Mouse (Mus musculus) layer of hippocampus, postnatal 25 days (tissue): ENCODE data around the gene Ralgapb. TPM values are rescaled to one million over a fixed set of nuclear protein-coding genes. Genes with fewer than 3 reads are reported as not detected.

Source experiments
- DNase-seq, 2 experiments: peaks; one replicate each; pipeline ENCODE4 v3.0.0; 2022; ENCODE audit warnings: mixed read lengths in 2 of 2, low spot score in 1 of 2; ENCODE audit errors: extremely low spot score in 1 of 2
- total RNA-seq, 2 experiments: library from RNA; stranded (reverse); gene quantifications; 2 replicates each; pipeline ENCODE4 v1.2.3; 2021

The Ralgapb gene
- total RNA-seq: 10 to 100 TPM; 87.2 to 87.6 TPM

DNA sequence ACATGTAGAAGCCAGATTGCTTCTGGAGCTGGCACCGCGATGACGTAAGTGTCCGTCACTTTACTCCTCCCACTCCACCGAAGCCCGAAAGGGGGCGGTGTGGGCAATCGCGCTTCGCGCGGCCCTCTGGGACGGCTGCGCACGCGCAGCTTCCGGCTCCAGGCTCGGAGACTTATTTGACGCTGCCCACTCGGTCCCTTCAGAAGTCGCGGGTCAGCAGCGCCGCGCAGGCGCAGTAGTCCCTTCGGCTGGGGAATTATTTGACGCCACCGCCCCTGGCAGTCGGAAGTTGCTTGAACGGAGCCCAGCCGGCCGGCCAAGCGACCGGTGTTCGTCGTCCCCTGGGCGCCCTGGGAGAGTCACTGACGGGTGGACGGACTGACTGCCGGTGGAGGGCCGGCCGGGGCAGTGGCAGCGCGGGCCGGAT lies at the start of gene Ralgapb:
Ralgapb (plus strand) TSS at position 254 of the 427 bp plus-strand sequence.
- peak; percentile 99 for DNase-seq

DNA sequence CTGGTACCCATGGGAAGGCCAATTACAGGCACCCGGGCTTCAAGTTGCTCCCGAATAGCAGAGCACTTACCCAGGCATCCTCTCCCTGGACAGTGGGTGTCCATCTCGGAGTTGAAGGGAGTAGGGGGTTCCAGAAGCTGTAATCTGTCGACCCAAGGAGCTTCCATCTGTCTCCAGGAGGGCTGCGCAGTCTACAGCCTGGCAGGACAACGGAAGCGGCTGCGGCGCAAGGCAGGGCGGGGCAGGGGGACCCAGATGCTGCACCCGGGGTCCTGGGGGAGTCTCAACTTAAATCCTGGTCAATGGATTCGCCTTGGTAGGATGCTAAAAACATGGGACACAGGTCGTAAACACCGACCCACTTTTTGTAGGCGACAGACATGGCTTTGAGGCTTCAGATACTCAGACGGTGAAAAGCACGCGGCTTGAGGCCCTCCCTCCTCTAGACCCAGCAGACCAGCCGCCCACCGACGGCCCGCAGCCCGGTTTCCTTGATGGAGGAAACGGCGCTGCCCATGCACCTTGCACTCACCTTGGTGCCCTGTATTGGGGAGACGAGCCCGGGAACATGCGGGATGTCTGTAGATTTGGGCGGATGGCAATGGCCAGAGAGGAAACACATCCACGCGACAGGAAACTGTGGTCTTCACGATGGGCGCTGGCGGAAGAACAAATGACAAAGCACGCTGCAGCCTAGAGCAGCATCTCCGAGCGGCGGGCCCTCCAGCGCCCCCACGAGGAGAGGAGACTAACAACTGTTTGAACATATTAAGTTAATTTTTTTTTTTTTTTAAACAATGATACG lies 48.6 kb upstream of the Ralgapb start:
- DNase-seq: peak; percentile 73 to 84

DNA sequence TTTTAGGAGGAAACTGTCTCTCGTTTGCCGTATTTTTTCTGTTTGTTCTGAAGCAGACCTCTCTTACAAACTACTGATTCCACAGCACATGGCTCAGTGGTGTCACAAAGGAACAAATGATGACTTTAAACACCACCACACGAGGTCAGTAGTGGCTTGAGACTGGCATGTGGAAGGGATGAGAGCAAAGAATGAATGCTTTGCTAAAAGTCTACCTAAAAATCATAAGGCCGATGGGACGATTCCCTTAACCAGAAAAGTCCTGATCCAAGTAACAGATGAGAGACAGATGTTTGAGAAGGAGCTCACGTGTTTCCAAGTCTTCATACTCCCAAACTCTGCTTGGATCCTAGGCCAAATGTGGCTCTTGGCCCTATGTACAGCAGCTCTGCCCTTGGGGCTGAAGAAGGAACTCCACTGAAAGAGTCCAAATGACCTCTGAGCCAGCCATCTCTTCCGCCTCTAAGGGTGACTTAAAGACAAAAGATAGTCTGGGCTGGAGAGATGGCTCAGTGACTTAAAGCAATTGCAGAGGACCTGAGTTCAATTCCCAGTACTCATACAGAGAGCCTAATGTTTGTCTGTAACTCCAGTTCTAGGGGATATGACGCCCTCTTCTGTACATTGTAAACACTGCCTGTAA lies 47.8 kb upstream of the Ralgapb start:
- DNase-seq: no peak

DNA sequence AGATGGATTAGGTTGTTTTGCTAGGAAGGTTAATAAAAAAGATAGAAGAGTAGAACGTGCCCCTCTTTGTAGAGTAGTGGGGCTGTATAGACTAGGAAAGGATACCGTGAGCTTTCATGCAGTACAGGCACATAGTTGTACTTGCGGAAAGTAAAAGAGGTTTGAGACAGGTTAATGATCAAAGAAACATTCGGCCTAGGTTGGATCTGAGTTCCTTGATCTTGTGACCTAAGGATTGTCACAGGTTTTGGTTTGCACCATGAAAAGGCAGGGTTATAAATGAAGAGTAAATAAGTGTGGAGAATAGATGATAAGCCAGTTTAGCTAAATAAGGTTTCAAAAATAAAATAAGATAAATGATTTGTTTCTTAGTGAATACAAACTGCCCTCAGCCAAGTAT lies 45.5 kb upstream of the Ralgapb start:
- no peak for DNase-seq

DNA sequence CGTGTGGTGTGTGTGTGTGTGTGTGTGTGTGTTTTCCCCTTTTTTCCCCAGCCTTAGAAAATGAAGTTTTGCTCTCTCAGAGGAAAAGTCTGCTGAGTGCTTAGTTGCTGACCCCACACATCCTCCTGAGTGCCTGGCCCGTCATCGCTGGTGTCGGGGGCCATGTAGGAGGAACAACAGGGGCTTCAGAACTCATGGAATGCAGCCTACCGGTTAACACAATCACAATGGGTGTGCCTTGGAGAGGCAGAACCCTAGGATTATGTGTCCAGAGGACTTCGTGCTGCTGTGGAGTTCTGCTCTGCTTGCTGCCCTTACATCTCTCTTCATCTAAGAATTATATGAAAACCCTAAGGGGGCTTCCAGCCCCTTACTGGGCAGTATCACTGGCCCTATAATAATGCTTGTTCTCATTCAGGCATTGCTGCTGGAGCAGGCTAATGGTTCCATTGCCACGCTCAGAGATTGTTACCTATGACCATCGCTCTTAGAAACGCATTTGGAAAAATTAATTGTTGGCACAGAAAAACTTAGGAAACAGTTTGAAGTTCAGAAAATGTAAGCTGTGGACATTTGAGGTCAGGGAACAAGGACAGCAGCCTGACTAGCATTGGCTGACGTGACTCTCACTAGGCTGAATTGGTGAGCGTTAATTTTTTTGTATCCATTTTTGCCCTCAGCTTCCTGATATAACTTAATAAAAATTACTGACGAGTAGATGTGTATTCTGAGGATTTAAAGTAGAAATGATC lies 44.4 kb upstream of the Ralgapb start:
- no peak for DNase-seq

DNA sequence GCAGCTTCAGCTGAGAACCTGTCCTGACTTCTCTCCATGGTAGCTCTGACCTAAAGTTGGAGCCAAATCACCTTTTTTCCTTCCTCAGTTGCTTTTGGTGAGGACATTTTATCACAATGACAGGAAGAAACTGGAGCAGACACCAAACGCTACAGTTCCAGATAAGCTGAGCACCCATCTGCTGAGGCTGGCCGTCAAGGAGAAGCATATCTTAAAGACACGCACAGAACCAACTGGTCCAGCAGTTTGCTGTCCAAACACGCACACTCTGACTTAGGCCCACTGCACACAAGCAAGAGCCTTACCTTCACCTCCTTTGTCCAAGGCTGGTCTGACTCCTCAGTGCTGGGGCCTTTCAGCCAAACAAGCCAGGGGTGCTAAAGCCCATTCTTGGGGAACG lies 42.0 kb upstream of the Ralgapb start:
- no peak for DNase-seq

DNA sequence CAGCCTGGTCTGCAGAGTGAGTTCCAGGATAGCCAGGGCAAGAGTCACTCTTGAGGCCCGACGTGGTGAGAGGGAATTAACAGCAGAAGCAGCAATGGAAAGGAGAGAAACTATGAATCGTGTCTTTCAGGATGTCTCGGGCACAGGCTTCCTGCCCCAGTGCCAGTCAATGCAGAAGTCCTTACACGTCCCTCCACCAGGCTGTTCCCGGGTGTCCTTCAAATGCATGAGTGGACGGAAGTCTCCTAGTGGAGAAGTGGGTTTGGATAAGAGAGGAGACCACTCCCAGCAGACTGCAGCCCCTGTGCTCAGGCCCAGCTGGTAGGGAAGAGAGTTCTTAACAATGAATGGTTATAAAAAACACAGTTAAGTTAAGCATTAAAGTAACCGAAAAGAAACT lies 41.3 kb upstream of the Ralgapb start:
- DNase-seq: no peak

DNA sequence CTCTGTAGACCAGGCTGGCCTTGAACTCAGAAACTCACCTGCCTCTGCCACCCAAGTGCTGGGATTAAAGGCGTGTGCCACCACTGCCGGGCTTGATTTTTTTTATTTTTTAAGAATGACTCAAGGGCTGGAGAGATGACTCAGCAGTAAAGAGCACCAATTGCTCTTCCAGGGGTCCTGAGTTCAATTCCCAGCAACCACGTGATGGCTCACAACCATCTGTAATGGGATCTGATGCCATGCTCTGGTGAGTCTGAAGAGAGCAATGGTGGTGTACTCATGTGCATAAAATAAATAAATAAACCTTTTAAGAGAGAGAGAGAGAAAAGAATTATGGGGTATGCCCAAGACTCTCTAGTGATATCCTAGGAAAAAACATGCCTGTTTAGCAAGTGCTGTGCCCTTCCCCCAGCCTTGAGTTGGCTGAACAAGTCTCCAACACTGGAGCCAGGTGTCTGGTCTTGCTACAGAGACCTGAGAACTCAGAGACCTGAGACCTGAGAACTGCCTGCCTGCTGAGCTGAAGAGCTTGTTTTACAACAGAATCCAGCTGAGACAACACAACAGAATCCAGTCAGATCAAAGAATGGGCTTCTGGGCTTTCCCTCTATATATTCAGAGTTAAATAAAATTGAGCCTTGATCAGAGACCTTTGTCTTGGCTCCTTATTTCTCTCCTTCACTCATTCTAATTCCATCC lies 40.0 kb upstream of the Ralgapb start:
- no peak for DNase-seq

DNA sequence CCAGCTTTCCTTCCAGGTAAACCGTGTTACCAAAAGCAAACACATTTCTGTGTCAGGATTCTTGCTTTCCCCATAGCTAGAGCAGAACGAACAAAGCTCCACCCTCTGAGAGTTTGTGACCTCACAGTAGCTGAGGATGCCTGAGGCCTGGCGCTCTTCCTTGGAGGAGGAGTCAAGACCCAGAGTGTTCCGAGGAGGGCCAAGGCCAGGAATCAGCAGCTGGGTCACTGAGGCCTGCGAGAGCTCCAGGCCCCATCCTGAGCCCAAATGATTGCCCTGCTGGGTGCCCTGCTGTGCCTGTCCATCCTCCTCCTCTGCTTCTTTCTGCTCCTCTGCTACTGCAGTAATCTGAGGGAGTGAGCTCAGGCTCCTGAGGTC lies 39.5 kb upstream of the Ralgapb start:
- no peak for DNase-seq

DNA sequence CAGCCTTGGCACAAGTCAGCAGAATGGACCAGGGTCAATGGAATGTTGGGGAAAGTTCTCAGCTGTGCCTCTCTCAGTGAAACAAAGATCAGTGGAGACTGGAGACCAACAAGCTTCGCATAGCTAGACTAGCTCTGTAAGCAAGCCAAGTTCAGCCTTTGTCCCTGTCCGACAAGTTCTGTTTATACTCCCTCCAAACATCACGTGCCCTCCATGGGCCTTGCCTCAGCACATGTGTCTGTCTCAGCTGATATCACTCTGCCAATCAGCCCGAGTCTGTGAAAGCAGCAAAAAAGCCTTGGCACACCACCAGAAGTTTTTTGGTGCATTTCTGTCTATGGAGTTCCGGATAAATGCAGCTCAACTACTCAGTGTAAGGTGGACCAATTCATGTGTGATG lies 36.6 kb upstream of the Ralgapb start:
- no peak for DNase-seq

DNA sequence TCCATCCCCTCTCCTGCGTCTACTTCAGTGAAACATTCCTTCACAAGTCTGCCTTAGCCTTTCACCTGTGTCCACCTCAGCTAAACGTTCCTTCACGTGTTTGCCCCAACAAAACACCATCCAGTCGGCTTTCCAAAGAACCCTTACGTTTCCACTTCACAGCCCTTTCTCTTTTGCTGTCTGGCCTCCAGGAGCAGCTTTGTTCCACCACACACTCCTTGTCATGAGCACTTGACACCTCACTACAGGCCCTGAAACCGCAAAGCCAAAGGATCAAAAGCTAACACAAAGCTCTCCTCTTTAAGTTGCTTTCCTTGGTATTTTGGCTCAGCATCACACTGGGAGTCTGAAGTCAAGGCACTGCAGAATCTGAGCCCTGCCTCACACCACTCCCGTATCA lies 36.1 kb upstream of the Ralgapb start:
- DNase-seq: no peak

DNA sequence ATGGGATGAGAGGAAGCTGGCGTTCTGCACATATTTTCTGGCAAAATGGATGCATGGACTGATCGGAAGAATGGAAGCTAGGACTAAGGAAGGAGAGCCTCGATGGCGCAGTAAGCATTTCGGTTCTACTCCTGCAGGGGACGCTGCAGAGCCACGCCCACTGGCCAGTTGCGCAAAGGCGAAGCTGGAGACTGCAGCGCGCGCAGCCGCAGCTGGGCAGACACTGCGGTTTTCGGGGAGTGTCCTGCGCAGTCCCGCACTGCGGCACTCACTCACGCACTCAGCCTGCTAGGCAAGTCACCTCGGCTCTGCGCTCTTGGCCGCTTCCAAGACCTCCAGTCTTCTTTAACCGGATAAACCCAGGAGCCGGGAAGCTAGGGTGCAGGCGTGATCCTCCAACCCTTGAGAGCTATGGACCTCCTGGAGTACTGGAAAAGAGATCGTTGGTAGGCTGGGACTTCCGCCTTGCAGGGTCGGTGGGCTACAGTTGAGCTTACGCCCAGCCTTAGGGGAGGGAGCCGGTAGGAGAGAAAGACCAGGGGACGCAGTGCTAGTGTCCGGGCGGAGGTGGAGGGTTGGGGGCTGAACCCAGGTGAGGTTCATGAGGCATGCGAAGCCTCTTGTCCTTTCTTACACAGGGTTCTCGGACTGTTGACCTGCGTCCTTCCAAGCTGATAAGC lies 34.1 kb upstream of the Ralgapb start, which contains the start of gene Snhg11:
Snhg11 (plus strand) TSS at position 196 of the 680 bp plus-strand sequence.
- peak; percentile 83 to 86 for DNase-seq

DNA sequence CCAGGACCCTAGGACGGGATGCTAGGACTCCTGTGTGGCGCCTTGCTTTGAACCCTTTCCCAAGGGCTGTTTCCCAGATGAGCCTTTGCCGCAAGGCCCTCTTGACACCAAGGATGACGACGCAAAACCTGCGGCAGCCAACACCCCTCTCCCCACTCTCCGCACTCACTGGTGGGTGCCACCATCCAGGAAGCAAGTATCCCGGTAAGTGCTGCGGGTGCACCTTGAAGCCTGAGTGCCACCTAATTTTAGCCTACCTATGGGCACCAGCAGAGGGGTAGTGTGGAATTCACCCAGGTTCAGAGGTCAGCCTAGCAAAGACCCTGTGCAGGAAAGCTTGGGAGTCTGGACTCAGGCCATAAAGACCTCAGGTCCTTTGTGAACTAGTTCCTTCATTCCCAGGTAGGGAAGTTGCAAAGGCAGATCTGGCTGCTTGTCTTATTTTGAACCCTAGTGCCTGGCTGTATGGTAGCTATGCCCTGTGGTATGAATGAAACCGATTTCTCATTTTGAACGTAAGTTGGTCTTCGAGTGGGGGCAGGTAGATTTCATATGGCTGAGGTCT lies 33.4 kb upstream of the Ralgapb start:
- no peak for DNase-seq

DNA sequence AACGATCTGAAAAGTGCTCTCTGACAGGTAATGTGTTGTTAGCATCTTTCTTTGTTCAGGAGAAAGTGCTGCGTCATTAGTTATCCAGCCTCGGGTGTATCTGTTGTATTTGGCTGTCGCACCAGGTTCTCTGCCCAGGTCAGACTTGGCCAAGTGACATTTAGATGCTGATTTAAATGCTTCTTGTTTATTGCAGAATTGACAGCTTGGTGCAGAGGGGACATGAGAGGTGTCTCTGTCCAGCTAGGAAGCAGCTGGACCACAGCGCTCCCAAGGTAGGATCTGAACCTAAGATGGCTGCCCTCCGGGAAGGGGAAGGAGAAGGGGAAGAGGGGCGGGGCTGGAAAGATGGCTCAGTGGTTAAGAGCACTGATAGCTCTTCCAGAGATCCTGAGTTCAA lies 32.9 kb upstream of the Ralgapb start:
- DNase-seq: peak in 1 of 2 experiments; percentile 37

DNA sequence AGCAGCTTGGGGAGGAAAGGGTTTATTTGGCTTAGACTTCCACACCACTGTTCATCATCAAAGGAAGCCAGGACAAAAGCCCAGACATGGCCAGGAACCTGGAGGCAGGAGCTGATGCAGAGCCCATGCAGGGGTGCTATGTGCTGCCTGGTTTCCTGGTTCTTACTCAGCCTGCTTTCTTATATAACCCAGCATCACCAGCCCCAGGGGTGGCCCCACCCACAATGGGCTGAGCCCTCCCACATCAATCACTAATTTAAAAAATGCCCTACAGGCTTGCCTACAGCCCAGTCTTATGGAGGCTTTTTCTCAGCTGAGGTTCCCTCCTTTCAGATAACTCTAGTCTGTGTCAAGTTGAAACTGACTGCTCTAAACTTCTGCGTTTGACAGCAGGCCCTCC lies 31.8 kb upstream of the Ralgapb start:
- DNase-seq: no peak

DNA sequence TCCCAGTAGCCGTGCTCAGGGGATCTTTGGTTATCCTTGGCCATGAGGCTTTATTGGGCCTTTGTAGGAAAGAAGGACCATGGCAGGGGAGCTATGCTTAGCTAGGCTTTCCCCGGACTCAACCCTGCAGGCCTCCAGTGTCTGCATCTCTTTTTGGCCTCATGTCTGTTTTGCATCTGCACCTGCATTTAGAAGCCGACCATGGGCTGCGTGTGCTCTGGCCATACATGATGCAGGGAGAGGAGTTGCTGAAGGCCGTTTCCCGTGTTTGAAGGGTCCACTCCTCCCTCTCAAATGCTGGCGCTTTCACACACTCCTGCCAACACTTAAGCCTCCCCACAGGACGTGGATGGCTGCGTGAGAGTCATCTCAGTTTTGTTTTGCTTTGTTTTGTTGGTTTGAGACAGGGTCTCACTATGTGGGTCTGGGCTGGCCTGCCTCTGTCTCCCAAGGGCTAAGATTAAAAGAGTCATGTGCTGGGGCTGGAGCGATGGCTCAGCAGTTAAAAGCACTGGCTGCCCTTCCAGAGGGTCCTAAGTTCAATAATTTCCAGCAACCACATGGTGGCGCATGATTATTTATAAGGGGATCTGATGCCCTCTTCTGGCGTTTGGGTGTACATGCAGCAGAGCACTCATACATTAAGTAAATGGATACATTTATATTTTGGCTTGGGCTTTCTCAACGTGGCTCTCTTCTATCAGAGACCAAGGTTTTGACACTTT lies 30.1 kb upstream of the Ralgapb start:
- peak in 1 of 2 experiments; percentile 45 for DNase-seq

DNA sequence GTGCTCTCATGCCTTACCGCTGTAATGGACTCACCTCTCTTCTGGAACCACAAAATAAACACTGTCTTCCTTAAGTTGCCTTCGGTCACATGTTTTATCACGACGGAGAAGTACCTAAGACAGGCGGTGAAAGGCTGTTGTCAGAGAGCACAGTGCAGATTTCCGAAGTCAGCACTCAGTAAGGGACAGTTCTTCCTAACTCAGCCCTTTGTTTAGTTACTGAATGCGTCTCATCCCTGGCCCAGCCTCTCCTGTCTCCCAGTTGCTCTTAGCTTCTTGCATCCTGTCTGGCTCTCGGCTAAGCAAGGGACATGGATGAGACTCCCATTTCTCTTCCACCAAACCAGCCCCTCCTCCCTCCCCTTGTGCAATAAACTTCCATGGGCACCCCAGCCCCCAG lies 23.6 kb upstream of the Ralgapb start:
- no peak for DNase-seq

DNA sequence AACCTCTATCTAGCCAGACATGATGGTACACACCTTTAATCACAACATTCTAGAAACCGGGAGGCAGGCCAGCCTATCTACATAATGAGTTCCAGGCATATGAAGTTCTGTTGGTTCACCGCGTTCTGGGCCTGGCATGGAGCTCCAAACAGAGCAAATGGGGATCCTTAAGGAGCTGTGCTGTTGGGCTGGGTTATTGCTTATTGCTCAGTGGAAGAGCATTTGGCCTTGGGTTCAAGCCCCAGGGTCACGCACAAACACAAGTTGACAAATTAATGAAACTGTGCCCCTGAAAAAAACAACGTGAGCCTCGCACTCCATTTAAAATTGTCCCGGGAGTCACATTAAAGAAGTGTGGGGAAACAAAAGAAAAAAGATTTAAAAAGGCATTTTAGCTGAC lies 20.2 kb upstream of the Ralgapb start:
- DNase-seq: no peak

DNA sequence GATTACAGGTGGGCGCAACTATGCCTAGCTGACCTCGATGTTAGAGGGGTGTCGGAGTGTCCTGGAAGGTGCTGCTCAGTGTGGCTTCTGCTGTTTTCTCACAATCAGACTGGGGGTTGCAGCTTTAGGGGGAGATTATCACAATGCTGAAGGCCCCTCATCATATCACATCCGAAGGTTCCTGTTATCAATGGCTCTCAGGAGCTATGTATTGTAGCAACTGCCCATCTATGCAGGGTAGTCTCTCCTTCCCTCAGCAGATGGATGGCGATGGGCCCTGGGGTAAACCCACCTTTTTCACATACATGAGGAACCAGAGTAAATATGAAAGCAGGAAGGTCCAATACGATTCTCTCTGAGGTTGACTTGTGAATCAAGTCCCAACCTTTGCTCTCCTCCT lies 13.3 kb upstream of the Ralgapb start:
- DNase-seq: no peak
